Mouse (Mus musculus): ENCODE results near the gene Chka. TPM values are rescaled to one million over a fixed set of nuclear protein-coding genes. Genes with fewer than 3 reads are reported as not detected.

The Chka gene
- polyA plus RNA-seq (2014; fragmentation: Illumina TruSeq; extraction: RNeasy Lipid Tissue Mini Kit (QIAGEN cat#74804); ENCODE audit: insufficient read depth, low read depth, low replicate concordance), result 34.0 TPM

GRCm38 (mm10) chr19:3851502-3851962 is at the start of gene Chka:
Chka (plus strand) TSS chr19:3851773.

GRCm38 (mm10) chr19:3906795-3907786 is 55.5 kb downstream of the Chka start, which contains the start of gene Tcirg1:
Tcirg1 (minus strand) TSS chr19:3907133.

GRCm38 (mm10) chr19:3912337-3913204 is 61.0 kb downstream of the Chka start, which contains the start of gene Ndufs8:
Ndufs8 (minus strand) TSS chr19:3912774.

GRCm38 (mm10) chr19:3929211-3929941 is 77.8 kb downstream of the Chka start, which contains the start of gene Aldh3b1:
Aldh3b1 (minus strand) TSS chr19:3929808.

GRCm38 (mm10) chr19:3935032-3935895 is 83.7 kb downstream of the Chka start, which contains the start of gene Unc93b1:
Unc93b1 (plus strand) TSS chr19:3935186.

Other genes with a start within 250 kb of the Chka start
- gene Lrp5, start 165.2 kb upstream of the Chka start, polyA plus RNA-seq (2014; fragmentation: Illumina TruSeq; extraction: RNeasy Lipid Tissue Mini Kit (QIAGEN cat#74804); ENCODE audit: insufficient read depth, low read depth, low replicate concordance), result 27.8 TPM
- 8.9 TPM for gene 1810055G02Rik, start 143.5 kb upstream of the Chka start, polyA plus RNA-seq (2014; fragmentation: Illumina TruSeq; extraction: RNeasy Lipid Tissue Mini Kit (QIAGEN cat#74804); ENCODE audit: insufficient read depth, low read depth, low replicate concordance)
- 13.1 TPM for gene Kmt5b, start 84.4 kb upstream of the Chka start, polyA plus RNA-seq (2014; fragmentation: Illumina TruSeq; extraction: RNeasy Lipid Tissue Mini Kit (QIAGEN cat#74804); ENCODE audit: insufficient read depth, low read depth, low replicate concordance)
- gene Tcirg1, start 55.4 kb downstream of the Chka start, polyA plus RNA-seq (2014; fragmentation: Illumina TruSeq; extraction: RNeasy Lipid Tissue Mini Kit (QIAGEN cat#74804); ENCODE audit: insufficient read depth, low read depth, low replicate concordance), result 35.0 TPM
- 140 TPM for gene Ndufs8, start 61.0 kb downstream of the Chka start, polyA plus RNA-seq (2014; fragmentation: Illumina TruSeq; extraction: RNeasy Lipid Tissue Mini Kit (QIAGEN cat#74804); ENCODE audit: insufficient read depth, low read depth, low replicate concordance)
- gene Aldh3b1, start 78.0 kb downstream of the Chka start, polyA plus RNA-seq (2014; fragmentation: Illumina TruSeq; extraction: RNeasy Lipid Tissue Mini Kit (QIAGEN cat#74804); ENCODE audit: insufficient read depth, low read depth, low replicate concordance), result 53.6 TPM
- 56.9 TPM for gene Unc93b1, start 83.4 kb downstream of the Chka start, polyA plus RNA-seq (2014; fragmentation: Illumina TruSeq; extraction: RNeasy Lipid Tissue Mini Kit (QIAGEN cat#74804); ENCODE audit: insufficient read depth, low read depth, low replicate concordance)
- 0.20 TPM for gene Aldh3b3, start 106.9 kb downstream of the Chka start, polyA plus RNA-seq (2014; fragmentation: Illumina TruSeq; extraction: RNeasy Lipid Tissue Mini Kit (QIAGEN cat#74804); ENCODE audit: insufficient read depth, low read depth, low replicate concordance)
- 0.83 TPM for gene Aldh3b2, start 120.6 kb downstream of the Chka start, polyA plus RNA-seq (2014; fragmentation: Illumina TruSeq; extraction: RNeasy Lipid Tissue Mini Kit (QIAGEN cat#74804); ENCODE audit: insufficient read depth, low read depth, low replicate concordance)
- gene Acy3, start 134.8 kb downstream of the Chka start, polyA plus RNA-seq (2014; fragmentation: Illumina TruSeq; extraction: RNeasy Lipid Tissue Mini Kit (QIAGEN cat#74804); ENCODE audit: insufficient read depth, low read depth, low replicate concordance), result 10.1 TPM
- gene Tbx10, start 141.0 kb downstream of the Chka start, polyA plus RNA-seq (2014; fragmentation: Illumina TruSeq; extraction: RNeasy Lipid Tissue Mini Kit (QIAGEN cat#74804); ENCODE audit: insufficient read depth, low read depth, low replicate concordance), result not detected
- 19.1 TPM for gene Nudt8, start 148.8 kb downstream of the Chka start, polyA plus RNA-seq (2014; fragmentation: Illumina TruSeq; extraction: RNeasy Lipid Tissue Mini Kit (QIAGEN cat#74804); ENCODE audit: insufficient read depth, low read depth, low replicate concordance)
- gene Gm49405, start 148.9 kb downstream of the Chka start, polyA plus RNA-seq (2014; fragmentation: Illumina TruSeq; extraction: RNeasy Lipid Tissue Mini Kit (QIAGEN cat#74804); ENCODE audit: insufficient read depth, low read depth, low replicate concordance), result 0.23 TPM
- 4.9 TPM for gene Doc2g, start 151.5 kb downstream of the Chka start, polyA plus RNA-seq (2014; fragmentation: Illumina TruSeq; extraction: RNeasy Lipid Tissue Mini Kit (QIAGEN cat#74804); ENCODE audit: insufficient read depth, low read depth, low replicate concordance)
- 85.5 TPM for gene Ndufv1, start 161.0 kb downstream of the Chka start, polyA plus RNA-seq (2014; fragmentation: Illumina TruSeq; extraction: RNeasy Lipid Tissue Mini Kit (QIAGEN cat#74804); ENCODE audit: insufficient read depth, low read depth, low replicate concordance)
- 401 TPM for gene Gstp1, start 186.2 kb downstream of the Chka start, polyA plus RNA-seq (2014; fragmentation: Illumina TruSeq; extraction: RNeasy Lipid Tissue Mini Kit (QIAGEN cat#74804); ENCODE audit: insufficient read depth, low read depth, low replicate concordance)
- gene Gstp2, start 194.2 kb downstream of the Chka start, polyA plus RNA-seq (2014; fragmentation: Illumina TruSeq; extraction: RNeasy Lipid Tissue Mini Kit (QIAGEN cat#74804); ENCODE audit: insufficient read depth, low read depth, low replicate concordance), result 28.2 TPM
- gene Gstp3, start 207.8 kb downstream of the Chka start, polyA plus RNA-seq (2014; fragmentation: Illumina TruSeq; extraction: RNeasy Lipid Tissue Mini Kit (QIAGEN cat#74804); ENCODE audit: insufficient read depth, low read depth, low replicate concordance), result 10.6 TPM
- gene Cabp2, start 229.8 kb downstream of the Chka start, polyA plus RNA-seq (2014; fragmentation: Illumina TruSeq; extraction: RNeasy Lipid Tissue Mini Kit (QIAGEN cat#74804); ENCODE audit: insufficient read depth, low read depth, low replicate concordance), result 0.93 TPM
- 128 TPM for gene Cdk2ap2, start 245.4 kb downstream of the Chka start, polyA plus RNA-seq (2014; fragmentation: Illumina TruSeq; extraction: RNeasy Lipid Tissue Mini Kit (QIAGEN cat#74804); ENCODE audit: insufficient read depth, low read depth, low replicate concordance)
- gene Pitpnm1, start 248.2 kb downstream of the Chka start, polyA plus RNA-seq (2014; fragmentation: Illumina TruSeq; extraction: RNeasy Lipid Tissue Mini Kit (QIAGEN cat#74804); ENCODE audit: insufficient read depth, low read depth, low replicate concordance), result 24.1 TPM